Mouse (Mus musculus) MEL (cell line): ENCODE measurements around the gene Pard3. TPM values are rescaled to one million over a fixed set of nuclear protein-coding genes. Genes with fewer than 3 reads are reported as not detected.

Experiments used
- DNase-seq: peaks from one replicate; pipeline ENCODE4 v3.0.0; 2011; ENCODE audit warnings: low read depth, low spot score
- H3K27ac ChIP-seq: 2 replicates; pipeline ENCODE4 v1.5.1; 2012; ENCODE audit warnings: low read depth, mild to moderate bottlenecking, control low read depth, low read length, moderate library complexity; ENCODE audit not compliant: control insufficient read depth
- H3K27me3 ChIP-seq, 2 experiments: fragments of 150-350 bp in 1 of 2; sonication (generic) in 1 of 2; 2 replicates each; pipeline ENCODE4 v1.6.1; 2012; ENCODE audit warnings: low read length in 2 of 2, mild to moderate bottlenecking in 2 of 2, improper control_type of control experiment in 1 of 2, moderate library complexity in 1 of 2; ENCODE audit not compliant: insufficient read depth in 2 of 2, control insufficient read depth in 1 of 2
- H3K36me3 ChIP-seq, 2 experiments: 2 replicates each; pipeline ENCODE4 v1.6.1; 2012 to 2014; ENCODE audit warnings: low read length in 2 of 2, improper control_type of control experiment in 1 of 2, inconsistent platforms in 1 of 2, mild to moderate bottlenecking in 1 of 2; ENCODE audit not compliant: insufficient read depth in 2 of 2, control insufficient read depth in 1 of 2
- H3K4me1 ChIP-seq, 2 experiments: fragments of 150-350 bp in 1 of 2; sonication (generic) in 1 of 2; 2 replicates each; pipeline ENCODE4 v1.6.1; 2012; ENCODE audit warnings: low read length in 2 of 2, improper control_type of control experiment in 1 of 2, mild to moderate bottlenecking in 1 of 2; ENCODE audit not compliant: insufficient read depth in 2 of 2, control insufficient read depth in 1 of 2
- H3K4me3 ChIP-seq, 2 experiments: fragments of 150-350 bp in 1 of 2; sonication (generic) in 1 of 2; 2 replicates each; pipeline ENCODE4 v1.5.1; 2012; ENCODE audit warnings: low read depth in 2 of 2, low read length in 2 of 2, mild to moderate bottlenecking in 2 of 2, moderate library complexity in 2 of 2, control low read depth in 1 of 2, improper control_type of control experiment in 1 of 2; ENCODE audit not compliant: control insufficient read depth in 1 of 2, insufficient read depth in 1 of 2
- H3K79me2 ChIP-seq: 2 replicates; pipeline ENCODE4 v1.6.1; 2012; ENCODE audit warnings: mild to moderate bottlenecking, low read length, moderate library complexity; ENCODE audit not compliant: control insufficient read depth, poor library complexity, insufficient read depth
- H3K9ac ChIP-seq: 2 replicates; pipeline ENCODE4 v1.6.1; 2012; ENCODE audit warnings: low read depth, mild to moderate bottlenecking, control low read depth, low read length, moderate library complexity; ENCODE audit not compliant: control insufficient read depth, poor library complexity, severe bottlenecking
- H3K9me3 ChIP-seq: fragments of 150-350 bp; sonication (generic); replicated peaks from 2 replicates; pipeline ENCODE4 v1.6.1; 2012; ENCODE audit warnings: mild to moderate bottlenecking, low read length, improper control_type of control experiment, moderate library complexity; ENCODE audit not compliant: insufficient read depth
- BHLHE40 ChIP-seq: IDR thresholded peaks from 2 replicates; pipeline ENCODE4 v1.6.1; 2012; ENCODE audit warnings: low read depth, mild to moderate bottlenecking, inconsistent platforms, low read length, improper control_type of control experiment, borderline replicate concordance
- CHD1 ChIP-seq: IDR thresholded peaks from 2 replicates; pipeline ENCODE4 v1.6.1; 2012; ENCODE audit warnings: low read depth, mild to moderate bottlenecking, inconsistent platforms, low read length, improper control_type of control experiment
- CTCF ChIP-seq, 3 experiments: IDR thresholded peaks in 2 of 3; conservative IDR thresholded peaks in 1 of 3; 2 replicates each; pipeline ENCODE4 v1.5.1; 2011 to 2012; ENCODE audit warnings: low read length in 3 of 3, low read depth in 2 of 3, mild to moderate bottlenecking in 2 of 3, improper control_type of control experiment in 1 of 3, inconsistent platforms in 1 of 3, mixed read lengths in 1 of 3, moderate library complexity in 1 of 3; ENCODE audit not compliant: control insufficient read depth in 1 of 3, insufficient read depth in 1 of 3, poor library complexity in 1 of 3, severe bottlenecking in 1 of 3
- E2F4 ChIP-seq: IDR thresholded peaks from 2 replicates; pipeline ENCODE4 v1.6.1; 2011; ENCODE audit warnings: low read depth, low read length, improper control_type of control experiment, borderline replicate concordance
- ELF1 ChIP-seq: IDR thresholded peaks from 2 replicates; pipeline ENCODE4 v1.6.1; 2014; ENCODE audit warnings: low read depth, mild to moderate bottlenecking, inconsistent platforms, low read length, improper control_type of control experiment, moderate library complexity
- EP300 ChIP-seq, 2 experiments: IDR thresholded peaks; 2 replicates each; pipeline ENCODE4 v1.6.1; 2011; ENCODE audit warnings: improper control_type of control experiment in 2 of 2, low read length in 2 of 2, low read depth in 1 of 2, mild to moderate bottlenecking in 1 of 2
- GABPA ChIP-seq: IDR thresholded peaks from 2 replicates; pipeline ENCODE4 v1.6.1; 2012; ENCODE audit warnings: low read depth, mild to moderate bottlenecking, inconsistent platforms, low read length, improper control_type of control experiment, moderate library complexity
- HCFC1 ChIP-seq: IDR thresholded peaks from 2 replicates; pipeline ENCODE4 v1.6.1; 2012; ENCODE audit warnings: low read depth, mild to moderate bottlenecking, inconsistent platforms, low read length, improper control_type of control experiment, moderate library complexity
- JUND ChIP-seq: IDR thresholded peaks from 2 replicates; pipeline ENCODE4 v1.6.1; 2011; ENCODE audit warnings: low read depth, mild to moderate bottlenecking, improper control_type of control experiment, low read length
- MEF2A ChIP-seq: IDR thresholded peaks from 2 replicates; pipeline ENCODE4 v1.6.1; 2014; ENCODE audit warnings: low read depth, mild to moderate bottlenecking, inconsistent platforms, low read length, improper control_type of control experiment; ENCODE audit not compliant: poor library complexity, insufficient replicate concordance, severe bottlenecking; ENCODE audit errors: extremely low read depth
- MYB ChIP-seq: IDR thresholded peaks from 2 replicates; pipeline ENCODE4 v1.6.1; 2011; ENCODE audit warnings: mild to moderate bottlenecking, low read depth, low read length, improper control_type of control experiment
- MYC ChIP-seq: IDR thresholded peaks from 2 replicates; pipeline ENCODE4 v1.6.1; 2011; ENCODE audit warnings: low read depth, mild to moderate bottlenecking, low read length, improper control_type of control experiment, moderate library complexity
- NELFE ChIP-seq: IDR thresholded peaks from 2 replicates; pipeline ENCODE4 v1.6.1; 2011; ENCODE audit warnings: low read depth, low read length, improper control_type of control experiment
- POLR2AphosphoS2 ChIP-seq: IDR thresholded peaks from 2 replicates; pipeline ENCODE4 v1.6.1; 2011; ENCODE audit warnings: low read length, improper control_type of control experiment
- RCOR1 ChIP-seq: IDR thresholded peaks from 2 replicates; pipeline ENCODE4 v1.6.1; 2012; ENCODE audit warnings: low read depth, mild to moderate bottlenecking, inconsistent platforms, low read length, improper control_type of control experiment
- SMC3 ChIP-seq: IDR thresholded peaks from 2 replicates; pipeline ENCODE4 v1.6.1; 2011; ENCODE audit warnings: low read depth, low read length, improper control_type of control experiment
- TAL1 ChIP-seq: IDR thresholded peaks from 2 replicates; pipeline ENCODE4 v1.6.1; 2012; ENCODE audit warnings: mild to moderate bottlenecking, inconsistent platforms, low read length, moderate library complexity, mixed read lengths
- TBP ChIP-seq: IDR thresholded peaks from 2 replicates; pipeline ENCODE4 v1.8.0; 2011; ENCODE audit warnings: low read depth, low read length, improper control_type of control experiment
- TCF12 ChIP-seq: IDR thresholded peaks from 2 replicates; pipeline ENCODE4 v1.6.1; 2014; ENCODE audit warnings: low read depth, mild to moderate bottlenecking, inconsistent platforms, low read length, improper control_type of control experiment, moderate library complexity
- USF2 ChIP-seq, 2 experiments: IDR thresholded peaks; 2 replicates each; pipeline ENCODE4 v1.6.1; 2011 to 2012; ENCODE audit warnings: improper control_type of control experiment in 2 of 2, low read length in 2 of 2, borderline replicate concordance in 1 of 2, inconsistent platforms in 1 of 2, low read depth in 1 of 2, mild to moderate bottlenecking in 1 of 2; ENCODE audit not compliant: insufficient read depth in 1 of 2
- ZC3H11A ChIP-seq: IDR thresholded peaks from 2 replicates; pipeline ENCODE4 v1.6.1; 2012; ENCODE audit warnings: low read depth, mild to moderate bottlenecking, inconsistent platforms, low read length, improper control_type of control experiment
- ZKSCAN1 ChIP-seq: IDR thresholded peaks from 2 replicates; pipeline ENCODE4 v1.6.1; 2012; ENCODE audit warnings: low read depth, mild to moderate bottlenecking, inconsistent platforms, low read length, improper control_type of control experiment, moderate library complexity
- polyA plus RNA-seq, 2 experiments: library from polyadenylated mRNA; stranded (reverse) in 1 of 2; unstranded in 1 of 2; fragments of >175 nt in 1 of 2; fragments of >200 nt in 1 of 2; gene quantifications; 2 replicates each; pipeline versions ENCODE4 v1.2.1 to v1.2.4; 2012; ENCODE audit warnings: low replicate concordance in 2 of 2, low read depth in 1 of 2; ENCODE audit not compliant: insufficient read length in 2 of 2, insufficient read depth in 1 of 2, missing spikeins in 1 of 2
- total RNA-seq: library from RNA; depleted of rRNA; stranded (reverse); fragments of 300-350 nt; gene quantifications from 2 replicates; pipeline ENCODE4 v1.2.3, GENCODE M21; 2012

Pard3 gene
- total and polyA plus RNA-seq, 3 experiments, result not detected

DNA sequence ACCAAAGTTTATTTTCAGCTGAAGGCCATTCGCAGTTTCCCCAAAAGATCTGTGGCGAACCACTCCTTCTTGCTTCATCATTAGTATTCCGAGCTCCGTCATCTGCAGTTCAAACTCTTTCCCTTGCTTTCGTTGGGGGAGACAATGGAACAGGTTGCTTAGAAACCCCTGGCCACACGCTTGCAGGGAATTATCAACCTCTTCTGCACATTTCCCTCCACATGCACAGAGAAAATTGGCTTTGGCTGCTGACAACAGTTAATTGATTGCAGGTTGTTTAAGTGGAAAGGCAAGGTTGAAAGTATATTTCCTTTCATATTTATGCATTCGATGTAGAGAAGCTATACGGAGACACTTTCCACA is 166.5 kb downstream of the Pard3 start:
- no peaks in the 10 kb centered on the region for H3K36me3 ChIP-seq
- H3K27me3 ChIP-seq, result no peaks in the 10 kb centered on the region
- TF ChIP-seq USF2 (IDR thresholded peaks at IDR 0.05; ENCODE audit: borderline replicate concordance in 1 of 2, insufficient read depth in 1 of 2, low read depth in 1 of 2, low read length in 2 of 2) (no peak), ZC3H11A (no peak), EP300 (IDR thresholded peaks at IDR 0.05; ENCODE audit: low read depth in 1 of 2, low read length in 2 of 2) (no peak), TCF12 (no peak), NELFE (no peak)
- H3K27ac ChIP-seq, result no peak overlapping the region
- no peak overlapping the region for H3K4me3 ChIP-seq
- H3K9me3 ChIP-seq, result no peaks in the 10 kb centered on the region
- no peaks in the 10 kb centered on the region for H3K4me1 ChIP-seq
- no peaks in the 10 kb centered on the region for H3K79me2 ChIP-seq
- H3K9ac ChIP-seq, result no peak overlapping the region
- no peak for DNase-seq

DNA sequence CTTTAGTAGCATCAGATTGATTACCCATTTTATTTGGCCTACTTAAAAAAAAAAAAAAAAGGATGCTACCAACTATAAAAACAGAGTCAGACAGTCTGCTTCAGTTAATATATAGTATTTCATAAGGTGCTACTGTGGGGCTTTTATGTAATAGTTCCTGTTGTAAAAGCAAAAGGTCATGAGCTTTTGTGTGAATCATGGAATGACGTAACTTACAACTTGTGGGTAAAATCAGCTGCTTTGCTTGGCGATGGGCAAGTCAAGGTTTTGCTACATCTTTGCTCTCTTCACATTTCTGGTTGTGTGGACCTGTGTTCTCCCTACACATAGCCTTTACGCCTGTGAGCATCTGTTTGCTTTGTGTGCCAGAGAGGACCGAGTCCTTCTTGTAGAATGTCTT is 179.7 kb downstream of the Pard3 start:
- no peaks in the 10 kb centered on the region for H3K4me1 ChIP-seq
- no peak overlapping the region for H3K9ac ChIP-seq
- H3K9me3 ChIP-seq, result no peaks in the 10 kb centered on the region
- no peaks in the 10 kb centered on the region for H3K79me2 ChIP-seq
- H3K27ac ChIP-seq, result no peak overlapping the region
- DNase-seq, result no peak
- no peak overlapping the region for H3K4me3 ChIP-seq
- no peak for TF ChIP-seq POLR2AphosphoS2
- TF ChIP-seq USF2 (IDR thresholded peaks at IDR 0.05; ENCODE audit: borderline replicate concordance in 1 of 2, insufficient read depth in 1 of 2, low read depth in 1 of 2, low read length in 2 of 2), result no peak
- no peak for TF ChIP-seq TAL1
- TF ChIP-seq JUND, result no peak
- TF ChIP-seq BHLHE40, result no peak
- no peak for TF ChIP-seq NELFE
- no peak for TF ChIP-seq EP300 (IDR thresholded peaks at IDR 0.05; ENCODE audit: low read depth in 1 of 2, low read length in 2 of 2)
- TF ChIP-seq RCOR1, result no peak
- TF ChIP-seq E2F4, result no peak
- no peak for TF ChIP-seq MYC
- no peak for TF ChIP-seq ZKSCAN1
- TF ChIP-seq ELF1, result no peak
- TF ChIP-seq SMC3, result no peak
- H3K27me3 ChIP-seq, result no peaks in the 10 kb centered on the region
- no peaks in the 10 kb centered on the region for H3K36me3 ChIP-seq

DNA sequence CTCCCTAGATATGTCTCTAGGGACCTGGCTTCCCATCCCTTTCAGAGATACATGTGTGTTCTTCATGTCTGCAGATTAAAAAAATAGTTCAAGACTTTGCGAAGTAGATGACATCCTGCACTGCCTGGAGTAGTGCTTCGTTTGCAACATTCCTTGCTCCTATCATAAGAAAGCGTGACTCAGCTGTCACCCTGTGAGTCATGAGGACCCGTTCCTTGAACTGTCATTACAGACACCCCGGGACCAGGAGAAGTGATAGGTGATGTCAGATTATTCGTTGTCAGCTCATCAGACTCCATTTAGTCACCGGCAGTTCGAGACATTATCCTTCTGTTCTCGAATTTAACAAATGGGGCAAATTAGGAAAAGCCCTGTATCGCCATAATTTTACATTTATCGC is 180.1 kb downstream of the Pard3 start:
- no peaks in the 10 kb centered on the region for H3K79me2 ChIP-seq
- TF ChIP-seq MEF2A, result no peak
- TF ChIP-seq RCOR1, result no peak
- no peak for TF ChIP-seq TBP
- no peak for TF ChIP-seq TCF12
- no peak for TF ChIP-seq TAL1
- no peak for TF ChIP-seq USF2 (IDR thresholded peaks at IDR 0.05; ENCODE audit: borderline replicate concordance in 1 of 2, insufficient read depth in 1 of 2, low read depth in 1 of 2, low read length in 2 of 2)
- TF ChIP-seq ZC3H11A, result no peak
- no peak for TF ChIP-seq HCFC1
- no peak for TF ChIP-seq CHD1
- TF ChIP-seq GABPA, result no peak
- no peak for TF ChIP-seq CTCF (IDR thresholded peaks at IDR 0.05 in 2 of 3, conservative IDR thresholded peaks at IDR 0.05 in 1 of 3; ENCODE audit: control insufficient read depth in 1 of 3, insufficient read depth in 1 of 3, low read depth in 2 of 3, low read length in 3 of 3, poor library complexity in 1 of 3, severe bottlenecking in 1 of 3)
- TF ChIP-seq POLR2AphosphoS2, result no peak
- no peak for TF ChIP-seq MYB

More for the DNA sequence above, 180.1 kb downstream of the Pard3 start:
- Histone ChIP-seq H3K27ac (no peak overlapping the region), H3K4me1 (no peaks in the 10 kb centered on the region), H3K9ac (no peak overlapping the region), H3K27me3 (no peaks in the 10 kb centered on the region), H3K9me3 (no peaks in the 10 kb centered on the region), H3K36me3 (no peaks in the 10 kb centered on the region), H3K4me3 (no peak overlapping the region)
- no peak for DNase-seq
